Mouse (Mus musculus) heart, postnatal 0 days (tissue): ENCODE data around the gene Pla2g10. TPM values are rescaled to one million over a fixed set of nuclear protein-coding genes. Genes with fewer than 3 reads are reported as not detected.
"Not testable (repeated sequence)": the region's sequence is repeated elsewhere in the genome, so short reads cannot be mapped to it uniquely, and the experiment has no call there.

Experiments
- ATAC-seq: fragments of 200-750 bp; cut with Nextera tagmentation; 2 replicates; pipeline ENCODE4 v1.8.0; 2017; ENCODE audit warnings: low read depth, moderate number of reproducible peaks, moderate library complexity; ENCODE audit not compliant: insufficient read depth
- DNase-seq: peaks from one replicate; pipeline ENCODE4 v3.0.0-alpha.2; 2016; ENCODE audit warnings: low spot score
- H3K27ac ChIP-seq: fragments of 300-500 bp; sonication (generic); 2 replicates; pipeline ENCODE4 v1.5.1; 2014; ENCODE audit warnings: low read depth, mild to moderate bottlenecking
- H3K27me3 ChIP-seq: fragments of 300-500 bp; sonication (generic); 2 replicates; pipeline ENCODE4 v1.6.1; 2014; ENCODE audit warnings: low read length, mixed read lengths; ENCODE audit not compliant: control insufficient read depth, insufficient read depth
- H3K36me3 ChIP-seq: fragments of 300-500 bp; sonication (generic); replicated peaks from 2 replicates; pipeline ENCODE4 v1.6.1; 2014; ENCODE audit warnings: low read length, mixed read lengths; ENCODE audit not compliant: control insufficient read depth, insufficient read depth
- H3K4me1 ChIP-seq: fragments of 300-500 bp; sonication (generic); 2 replicates; pipeline ENCODE4 v1.6.1; 2014; ENCODE audit warnings: antibody characterized with exemption; ENCODE audit not compliant: control insufficient read depth, insufficient read depth
- H3K4me2 ChIP-seq: fragments of 300-500 bp; sonication (generic); 2 replicates; pipeline ENCODE4 v1.6.1; 2014; ENCODE audit warnings: low read depth, mild to moderate bottlenecking, low read length, moderate library complexity
- H3K4me3 ChIP-seq: fragments of 300-500 bp; sonication (generic); 2 replicates; pipeline ENCODE4 v1.5.1; 2014; ENCODE audit warnings: low read depth, low read length
- H3K9ac ChIP-seq: fragments of 300-500 bp; sonication (generic); replicated peaks from 2 replicates; pipeline ENCODE4 v1.6.1; 2014; ENCODE audit warnings: low read depth, low read length, mixed read lengths
- H3K9me3 ChIP-seq: fragments of 300-500 bp; sonication (generic); replicated peaks from 2 replicates; pipeline ENCODE4 v1.6.1; 2016; ENCODE audit warnings: low read length; ENCODE audit not compliant: control insufficient read depth
- CTCF ChIP-seq: IDR thresholded peaks from 2 replicates; pipeline ENCODE4 v1.5.1; 2016; ENCODE audit warnings: antibody characterized with exemption, control low read depth, low read depth
- EP300 ChIP-seq: IDR thresholded peaks from 2 replicates; pipeline ENCODE4 v1.6.1; 2016; ENCODE audit warnings: antibody characterized with exemption, low read depth
- WGBS: fragments of 180-500 bp; shearing (Covaris S2); extraction: QIAGEN DNeasy Blood & Tissue Kit; methylation state at CpG from one replicate; pipeline ENCODE4 v1.1.7; 2014; 5-methylcytosine and 5-hydroxymethylcytosine counted together
- polyA plus RNA-seq: library from polyadenylated mRNA; unstranded; fragments of >200 nt; fragmentation: Nextera tagmentation; extraction: Ambion mirVana; gene quantifications from 2 replicates; pipeline ENCODE4 v1.2.1, GENCODE M21; 2015
- total RNA-seq: library from RNA; depleted of rRNA; stranded (reverse); fragments of >200 nt; gene quantifications from 2 replicates; pipeline ENCODE4 v1.2.3, GENCODE M21; 2014; ENCODE audit warnings: low replicate concordance

The Pla2g10 gene
- total and polyA plus RNA-seq, 2 experiments from 2014 or later: not detected

- Histone ChIP-seq H3K4me2 (no peak overlapping the region), H3K9ac (no peak overlapping the region), H3K27me3 (no peaks in the 10 kb centered on the region), H3K4me3 (no peak overlapping the region), H3K4me1 (no peaks in the 10 kb centered on the region), H3K27ac (no peak overlapping the region), H3K9me3 (no peaks in the 10 kb centered on the region), H3K36me3 (no peaks in the 10 kb centered on the region)
- WGBS: 52% methylated on average over 3 of the region's 3 CpGs
- DNase-seq (no peak), ATAC-seq (no peak)
- TF ChIP-seq EP300: no peak
- TF ChIP-seq CTCF: no peak
Measured at GRCm38 (mm10) chr16:13749981-13750380, 19.2 kb upstream of the Pla2g10 start.

- no peaks in the 10 kb centered on the region for H3K36me3 ChIP-seq
- no peaks in the 10 kb centered on the region for H3K27me3 ChIP-seq
- no peak overlapping the region for H3K4me3 ChIP-seq
- no peak overlapping the region for H3K9ac ChIP-seq
- ATAC-seq (no peak), DNase-seq (no peak)
- H3K4me1 ChIP-seq: no peaks in the 10 kb centered on the region
- WGBS: 57% methylated on average over 5 of the region's 5 CpGs
- H3K27ac ChIP-seq: no peak overlapping the region
- TF ChIP-seq CTCF: no peak
- no peak for TF ChIP-seq EP300
- H3K4me2 ChIP-seq: no peak overlapping the region
- H3K9me3 ChIP-seq: no peaks in the 10 kb centered on the region
Measured at GRCm38 (mm10) chr16:13749306-13749705, 18.5 kb upstream of the Pla2g10 start.

- WGBS: 26% methylated on average over 10 of the region's 10 CpGs
- H3K27ac ChIP-seq, H3K9ac ChIP-seq, H3K27me3 ChIP-seq, ATAC-seq, DNase-seq, H3K4me1 ChIP-seq, H3K4me2 ChIP-seq, H3K36me3 ChIP-seq, H3K4me3 ChIP-seq, H3K9me3 ChIP-seq: not testable (repeated sequence)
Measured at GRCm38 (mm10) chr16:13748813-13749212, 18.0 kb upstream of the Pla2g10 start.

GRCm38 (mm10) chr16:13748124-13748523 is 17.3 kb upstream of the Pla2g10 start:
- no peak overlapping the region for H3K4me3 ChIP-seq
- no peaks in the 10 kb centered on the region for H3K36me3 ChIP-seq
- 71% methylated on average over 3 of the region's 3 CpGs for WGBS
- no peaks in the 10 kb centered on the region for H3K4me1 ChIP-seq
- TF ChIP-seq CTCF (no peak), EP300 (no peak)
- no peaks in the 10 kb centered on the region for H3K9me3 ChIP-seq
- H3K4me2 ChIP-seq: no peak overlapping the region
- ATAC-seq (no peak), DNase-seq (no peak)
- H3K27ac ChIP-seq: no peak overlapping the region
- no peaks in the 10 kb centered on the region for H3K27me3 ChIP-seq
- no peak overlapping the region for H3K9ac ChIP-seq

GRCm38 (mm10) chr16:13747708-13748107 is 16.9 kb upstream of the Pla2g10 start:
- no peaks in the 10 kb centered on the region for H3K36me3 ChIP-seq
- no peaks in the 10 kb centered on the region for H3K9me3 ChIP-seq
- H3K4me1 ChIP-seq: no peaks in the 10 kb centered on the region
- no peak for DNase-seq
- 90% methylated on average over 7 of the region's 8 CpGs for WGBS
- no peak for TF ChIP-seq EP300
- TF ChIP-seq CTCF: no peak
- no peaks in the 10 kb centered on the region for H3K27me3 ChIP-seq
- H3K4me2 ChIP-seq: no peak overlapping the region
- no peak overlapping the region for H3K9ac ChIP-seq
- H3K27ac ChIP-seq: no peak overlapping the region
- no peak for ATAC-seq
- H3K4me3 ChIP-seq: no peak overlapping the region

GRCm38 (mm10) chr16:13740844-13741243 is 10.1 kb upstream of the Pla2g10 start:
- TF ChIP-seq EP300: no peak
- TF ChIP-seq CTCF: no peak
- no peak overlapping the region for H3K4me2 ChIP-seq
- H3K4me1 ChIP-seq: no peaks in the 10 kb centered on the region
- ATAC-seq (no peak), DNase-seq (no peak)
- no peaks in the 10 kb centered on the region for H3K36me3 ChIP-seq
- H3K27me3 ChIP-seq: no peaks in the 10 kb centered on the region
- no peak overlapping the region for H3K9ac ChIP-seq
- no peaks in the 10 kb centered on the region for H3K9me3 ChIP-seq
- H3K4me3 ChIP-seq: no peak overlapping the region
- WGBS: 52% methylated on average over 2 of the region's 2 CpGs
- H3K27ac ChIP-seq: no peak overlapping the region

- 64% methylated on average over 4 of the region's 4 CpGs for WGBS
- not testable (repeated sequence) for H3K4me2 ChIP-seq, H3K36me3 ChIP-seq, DNase-seq, H3K27me3 ChIP-seq, H3K4me3 ChIP-seq, ATAC-seq, H3K4me1 ChIP-seq, H3K9ac ChIP-seq, H3K27ac ChIP-seq, H3K9me3 ChIP-seq
Measured at GRCm38 (mm10) chr16:13739044-13739443, 8.3 kb upstream of the Pla2g10 start.
